Mouse (Mus musculus): ENCODE results near the gene Olfr484. TPM values are rescaled to one million over a fixed set of nuclear protein-coding genes. Genes with fewer than 3 reads are reported as not detected.
"Not testable (repeated sequence)": the region's sequence is repeated elsewhere in the genome, so short reads cannot be mapped to it uniquely, and the experiment has no call there.

The Olfr484 gene
- not detected in 2 replicates for polyA plus RNA-seq (2015; fragmentation: Nextera tagmentation; extraction: Ambion mirVana)

DNA sequence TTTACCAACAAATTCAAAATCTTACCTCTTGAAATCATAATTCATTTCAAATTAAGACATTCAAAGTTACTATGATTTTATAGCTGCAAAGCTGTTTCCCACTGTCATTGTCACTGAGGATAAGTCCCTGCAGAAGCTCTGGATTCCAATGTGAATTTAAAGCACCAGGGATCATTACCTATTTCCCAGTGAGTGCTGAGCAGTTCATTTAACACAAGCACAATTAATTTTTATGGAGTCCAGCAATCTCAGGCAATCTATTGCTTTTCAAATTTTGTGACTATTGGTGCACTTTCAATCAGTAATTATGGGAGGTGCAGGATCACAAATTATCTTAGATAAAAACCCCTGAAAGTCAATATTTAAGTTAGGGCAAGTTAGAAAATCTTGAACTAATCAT, at the start of gene Olfr484:
Gene Olfr484, minus strand, starts transcription at position 101 of the 400 bp plus-strand sequence.
- H3K36me3 ChIP-seq (ENCODE audit: control insufficient read depth, insufficient read depth), result no peaks in the 10 kb centered on the region
- no peak within 1 kb of the TSS for H3K27ac ChIP-seq (ENCODE audit: low read depth, low read length)
- ATAC-seq, result no peak
- H3K4me2 ChIP-seq (replicated peaks; ENCODE audit: low read depth), result no peak within 1 kb of the TSS
- H3K9me3 ChIP-seq (ENCODE audit: control insufficient read depth), result no peaks in the 10 kb centered on the region
- no peaks in the 10 kb centered on the region for H3K27me3 ChIP-seq (replicated peaks; ENCODE audit: control insufficient read depth, insufficient read depth, low read length)
- no peak for TF ChIP-seq CTCF (IDR thresholded peaks at IDR 0.05; ENCODE audit: low read depth)
- no peak within 1 kb of the TSS for H3K9ac ChIP-seq (ENCODE audit: low read depth, low read length)
- no peak within 1 kb of the TSS for H3K4me3 ChIP-seq (ENCODE audit: low read depth, low read length)
- H3K4me1 ChIP-seq (replicated peaks; ENCODE audit: control insufficient read depth, insufficient read depth, low read length), result no peaks in the 10 kb centered on the region

DNA sequence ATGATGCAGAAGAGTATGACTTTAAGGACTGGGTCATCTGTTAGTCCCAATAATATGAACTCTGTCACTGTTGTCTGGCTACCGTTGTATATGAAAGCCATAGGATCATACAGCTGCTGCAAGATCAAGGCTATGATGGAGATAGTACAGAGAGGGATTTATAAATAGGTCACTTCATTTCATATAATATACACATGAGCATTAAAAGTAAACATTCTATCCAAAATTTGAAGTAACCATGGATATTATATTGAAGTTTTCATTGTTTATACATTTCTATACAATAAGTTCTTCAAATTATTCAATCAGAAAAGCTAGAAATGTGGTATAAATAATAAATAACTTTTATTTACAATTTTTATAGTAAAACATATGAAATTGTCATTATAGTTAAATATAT, 45.4 kb upstream of the Olfr484 start, which contains the start of gene Olfr486:
Gene Olfr486, minus strand, starts transcription at position 101 of the 400 bp plus-strand sequence.
- not testable (repeated sequence) for H3K4me2 ChIP-seq (replicated peaks; ENCODE audit: low read depth); H3K4me1 ChIP-seq (replicated peaks; ENCODE audit: control insufficient read depth, insufficient read depth, low read length); H3K9me3 ChIP-seq (ENCODE audit: control insufficient read depth); H3K9ac ChIP-seq (ENCODE audit: low read depth, low read length); H3K27ac ChIP-seq (ENCODE audit: low read depth, low read length); ATAC-seq; H3K36me3 ChIP-seq (ENCODE audit: control insufficient read depth, insufficient read depth); H3K4me3 ChIP-seq (ENCODE audit: low read depth, low read length); H3K27me3 ChIP-seq (replicated peaks; ENCODE audit: control insufficient read depth, insufficient read depth, low read length)
- whole genome bisulfite sequencing, result 82% methylated on average over 1 of the region's 1 CpGs

DNA sequence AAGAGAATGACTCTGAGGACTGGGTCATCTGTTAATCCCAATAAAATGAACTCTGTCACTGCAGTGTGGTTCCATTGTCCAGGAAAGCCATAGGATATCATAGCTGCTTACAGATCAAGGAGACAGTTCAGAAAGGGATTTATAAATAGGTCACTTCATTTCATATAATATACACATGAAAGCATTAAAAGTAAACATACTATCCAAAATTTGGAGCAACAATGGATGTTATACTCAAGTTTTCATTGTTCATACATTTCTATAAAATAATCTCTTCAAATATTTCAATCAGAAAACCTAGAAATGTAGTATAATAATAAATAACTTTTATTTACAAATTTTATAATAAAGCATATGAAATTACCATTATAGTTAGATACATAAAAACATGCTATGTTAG, 32.5 kb upstream of the Olfr484 start, which contains the start of gene Olfr485:
Gene Olfr485, minus strand, starts transcription at position 101 of the 400 bp plus-strand sequence.
- no peaks in the 10 kb centered on the region for H3K4me1 ChIP-seq (replicated peaks; ENCODE audit: control insufficient read depth, insufficient read depth, low read length)
- H3K9ac ChIP-seq (ENCODE audit: low read depth, low read length), result no peak within 1 kb of the TSS
- no peak for TF ChIP-seq CTCF (IDR thresholded peaks at IDR 0.05; ENCODE audit: low read depth)
- no peak within 1 kb of the TSS for H3K4me2 ChIP-seq (replicated peaks; ENCODE audit: low read depth)
- H3K4me3 ChIP-seq (ENCODE audit: low read depth, low read length), result no peak within 1 kb of the TSS
- no peaks in the 10 kb centered on the region for H3K9me3 ChIP-seq (ENCODE audit: control insufficient read depth)
- H3K27ac ChIP-seq (ENCODE audit: low read depth, low read length), result no peak within 1 kb of the TSS
- no peak for ATAC-seq
- H3K36me3 ChIP-seq (ENCODE audit: control insufficient read depth, insufficient read depth), result no peaks in the 10 kb centered on the region
- H3K27me3 ChIP-seq (replicated peaks; ENCODE audit: control insufficient read depth, insufficient read depth, low read length), result no peaks in the 10 kb centered on the region

DNA sequence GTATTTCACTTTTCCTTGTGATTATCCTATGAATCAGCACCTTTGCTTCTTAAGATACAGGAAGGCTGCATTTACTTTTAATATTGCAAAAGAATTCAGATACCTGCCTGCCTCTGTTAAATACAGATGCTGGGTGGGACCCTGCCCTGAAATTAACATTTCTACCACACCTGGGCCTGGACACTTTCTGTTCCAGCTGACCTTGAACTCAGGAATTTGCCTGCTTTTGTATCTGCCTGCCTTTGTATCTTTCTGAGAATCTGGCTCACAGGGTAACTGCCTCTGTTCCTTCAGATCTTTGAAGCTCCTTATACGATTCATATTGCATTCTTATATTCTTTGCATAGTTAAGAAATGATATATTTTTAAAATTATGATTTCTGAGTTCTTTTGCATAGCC, 5.8 kb downstream of the Olfr484 start:
- Histone ChIP-seq H3K4me1 (replicated peaks; ENCODE audit: control insufficient read depth, insufficient read depth, low read length) (no peaks in the 10 kb centered on the region), H3K36me3 (ENCODE audit: control insufficient read depth, insufficient read depth) (no peaks in the 10 kb centered on the region), H3K9ac (ENCODE audit: low read depth, low read length) (no peak overlapping the region), H3K9me3 (ENCODE audit: control insufficient read depth) (no peaks in the 10 kb centered on the region), H3K4me3 (ENCODE audit: low read depth, low read length) (no peak overlapping the region), H3K4me2 (replicated peaks; ENCODE audit: low read depth) (no peak overlapping the region), H3K27me3 (replicated peaks; ENCODE audit: control insufficient read depth, insufficient read depth, low read length) (no peaks in the 10 kb centered on the region), H3K27ac (ENCODE audit: low read depth, low read length) (no peak overlapping the region)
- 67% methylated on average over 1 of the region's 1 CpGs for WGBS
- ATAC-seq, result no peak
- TF ChIP-seq CTCF (IDR thresholded peaks at IDR 0.05; ENCODE audit: low read depth), result no peak

DNA sequence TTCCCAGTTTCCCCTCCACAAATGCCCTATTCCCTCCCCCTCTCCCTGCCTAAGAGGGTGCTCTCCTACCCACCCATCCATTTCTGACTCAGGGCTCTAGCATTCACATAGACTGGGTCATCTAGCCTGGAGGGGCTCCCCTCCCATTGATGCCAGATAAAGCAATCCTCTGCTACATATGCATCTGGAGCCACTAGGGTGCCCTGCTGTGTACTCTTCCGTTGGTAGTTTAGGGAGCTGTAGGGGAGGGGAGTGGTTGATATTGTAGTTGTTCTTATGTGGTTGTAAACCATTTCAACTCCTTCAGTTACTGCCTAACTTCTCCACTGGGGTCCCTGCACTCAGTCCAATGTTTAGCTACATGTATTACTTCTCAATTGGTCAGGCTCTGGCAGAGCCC, 6.6 kb downstream of the Olfr484 start:
- no peak for TF ChIP-seq CTCF (IDR thresholded peaks at IDR 0.05; ENCODE audit: low read depth)
- H3K27ac ChIP-seq (ENCODE audit: low read depth, low read length), result no peak overlapping the region
- H3K4me3 ChIP-seq (ENCODE audit: low read depth, low read length), result no peak overlapping the region
- no peak overlapping the region for H3K4me2 ChIP-seq (replicated peaks; ENCODE audit: low read depth)
- H3K27me3 ChIP-seq (replicated peaks; ENCODE audit: control insufficient read depth, insufficient read depth, low read length), result no peaks in the 10 kb centered on the region
- 27% methylated on average over 1 of the region's 1 CpGs for WGBS
- H3K4me1 ChIP-seq (replicated peaks; ENCODE audit: control insufficient read depth, insufficient read depth, low read length), result no peaks in the 10 kb centered on the region
- ATAC-seq, result no peak
- H3K36me3 ChIP-seq (ENCODE audit: control insufficient read depth, insufficient read depth), result no peaks in the 10 kb centered on the region
- no peak overlapping the region for H3K9ac ChIP-seq (ENCODE audit: low read depth, low read length)
- H3K9me3 ChIP-seq (ENCODE audit: control insufficient read depth), result no peaks in the 10 kb centered on the region

DNA sequence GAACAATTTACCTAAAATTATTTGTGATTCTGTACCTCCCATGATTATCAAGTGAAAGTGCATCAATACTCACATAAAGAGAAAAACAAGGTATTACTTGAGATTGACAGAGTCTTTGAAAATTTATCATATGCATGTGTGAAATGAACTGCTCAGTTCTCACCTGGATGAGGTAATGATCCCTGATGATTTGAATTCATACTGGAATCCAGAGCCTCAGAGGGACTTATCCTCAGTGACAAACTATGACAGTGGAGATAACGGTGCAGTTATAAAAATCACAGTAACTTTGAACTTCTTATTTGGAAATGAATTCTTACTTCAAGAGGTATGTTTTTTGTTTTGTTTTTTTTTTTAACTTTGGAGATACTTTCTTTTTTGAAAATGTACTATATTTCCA, 26.7 kb downstream of the Olfr484 start, which contains the start of gene Olfr483:
Gene Olfr483, plus strand, starts transcription at position 301 of the 400 bp plus-strand sequence.
- Histone ChIP-seq H3K27ac (ENCODE audit: low read depth, low read length) (no peak within 1 kb of the TSS), H3K4me3 (ENCODE audit: low read depth, low read length) (no peak within 1 kb of the TSS), H3K4me1 (replicated peaks; ENCODE audit: control insufficient read depth, insufficient read depth, low read length) (no peaks in the 10 kb centered on the region), H3K9ac (ENCODE audit: low read depth, low read length) (no peak within 1 kb of the TSS), H3K36me3 (ENCODE audit: control insufficient read depth, insufficient read depth) (no peaks in the 10 kb centered on the region), H3K4me2 (replicated peaks; ENCODE audit: low read depth) (no peak within 1 kb of the TSS), H3K27me3 (replicated peaks; ENCODE audit: control insufficient read depth, insufficient read depth, low read length) (no peaks in the 10 kb centered on the region), H3K9me3 (ENCODE audit: control insufficient read depth) (no peaks in the 10 kb centered on the region)
- TF ChIP-seq CTCF (IDR thresholded peaks at IDR 0.05; ENCODE audit: low read depth), result no peak
- WGBS, result 82% methylated on average over 1 of the region's 1 CpGs
- ATAC-seq, result no peak

DNA sequence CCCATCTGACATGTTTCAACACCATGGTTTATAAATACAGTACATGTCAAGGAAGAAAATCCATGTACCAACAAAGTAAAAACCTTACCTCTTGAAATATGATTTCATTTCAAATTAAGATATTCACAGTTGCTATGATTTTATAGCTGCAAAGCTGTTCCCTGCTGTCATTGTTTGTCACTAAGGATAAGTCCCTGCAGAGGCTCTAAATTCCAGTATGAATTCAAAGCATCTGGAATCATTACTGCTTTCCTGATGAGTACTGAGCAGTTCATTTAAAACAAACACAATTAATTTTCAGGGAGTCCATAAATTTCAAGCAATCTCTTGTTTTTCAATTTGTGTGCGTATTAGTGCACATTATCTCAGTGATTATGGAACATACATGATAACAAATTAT, 29.8 kb downstream of the Olfr484 start, which contains the start of gene Olfr482:
Gene Olfr482, minus strand, starts transcription at position 101 of the 400 bp plus-strand sequence.
- Histone ChIP-seq H3K4me3 (ENCODE audit: low read depth, low read length) (no peak within 1 kb of the TSS), H3K4me1 (replicated peaks; ENCODE audit: control insufficient read depth, insufficient read depth, low read length) (no peaks in the 10 kb centered on the region), H3K4me2 (replicated peaks; ENCODE audit: low read depth) (no peak within 1 kb of the TSS), H3K27me3 (replicated peaks; ENCODE audit: control insufficient read depth, insufficient read depth, low read length) (no peaks in the 10 kb centered on the region), H3K36me3 (ENCODE audit: control insufficient read depth, insufficient read depth) (no peaks in the 10 kb centered on the region), H3K9me3 (ENCODE audit: control insufficient read depth) (no peaks in the 10 kb centered on the region), H3K9ac (ENCODE audit: low read depth, low read length) (no peak within 1 kb of the TSS), H3K27ac (ENCODE audit: low read depth, low read length) (no peak within 1 kb of the TSS)
- TF ChIP-seq CTCF (IDR thresholded peaks at IDR 0.05; ENCODE audit: low read depth), result no peak
- WGBS, result 42% methylated on average over 1 of the region's 1 CpGs
- no peak for ATAC-seq

Data from intestine, postnatal 0 days (tissue).